Mouse (Mus musculus) hindbrain, embryonic 16.5 days (tissue): Measurements from ENCODE around the gene Nploc4. TPM values are rescaled to one million over a fixed set of nuclear protein-coding genes. Genes with fewer than 3 reads are reported as not detected.

Experiments used
- ATAC-seq: fragments of 200-750 bp; cut with Nextera tagmentation; 2 replicates; pipeline ENCODE4 v1.8.0; 2017; ENCODE audit warnings: moderate TSS enrichment, moderate library complexity
- H3K27ac ChIP-seq: fragments of 300-500 bp; sonication (generic); 2 replicates; pipeline ENCODE4 v1.5.1; 2014; ENCODE audit warnings: low read depth, mild to moderate bottlenecking, control low read depth, low read length, moderate library complexity
- H3K27me3 ChIP-seq: fragments of 300-500 bp; sonication (generic); replicated peaks from 2 replicates; pipeline ENCODE4 v1.6.1; 2014; ENCODE audit warnings: low read length; ENCODE audit not compliant: control insufficient read depth, insufficient read depth
- H3K36me3 ChIP-seq: fragments of 300-500 bp; sonication (generic); 2 replicates; pipeline ENCODE4 v1.6.1; 2014; ENCODE audit warnings: mild to moderate bottlenecking, low read length, moderate library complexity, mixed read lengths; ENCODE audit not compliant: control insufficient read depth, insufficient read depth
- H3K4me1 ChIP-seq: fragments of 300-500 bp; sonication (generic); 2 replicates; pipeline ENCODE4 v1.6.1; 2014; ENCODE audit warnings: low read depth, low read length; ENCODE audit not compliant: control insufficient read depth, insufficient read depth
- H3K4me2 ChIP-seq: fragments of 300-500 bp; sonication (generic); 2 replicates; pipeline ENCODE4 v1.6.1; 2014; ENCODE audit warnings: mild to moderate bottlenecking, low read length, control low read depth, moderate library complexity
- H3K4me3 ChIP-seq: fragments of 300-500 bp; sonication (generic); 2 replicates; pipeline ENCODE4 v1.5.1; 2014; ENCODE audit warnings: mild to moderate bottlenecking, low read length, control low read depth, moderate library complexity
- H3K9ac ChIP-seq: fragments of 300-500 bp; sonication (generic); 2 replicates; pipeline ENCODE4 v1.6.1; 2014; ENCODE audit warnings: low read depth, mild to moderate bottlenecking, control low read depth, low read length, moderate library complexity
- H3K9me3 ChIP-seq: fragments of 300-500 bp; sonication (generic); 2 replicates; pipeline ENCODE4 v1.6.1; 2014; ENCODE audit warnings: mild to moderate bottlenecking, low read length, moderate library complexity; ENCODE audit not compliant: control insufficient read depth
- whole genome bisulfite sequencing: fragments of 180-500 bp; shearing (Covaris S2); extraction: QIAGEN DNeasy Blood & Tissue Kit; methylation state at CpG from one replicate; pipeline ENCODE4 v1.1.7; 2014; 5-methylcytosine and 5-hydroxymethylcytosine counted together
- polyA plus RNA-seq: library from polyadenylated mRNA; unstranded; fragments of >200 nt; fragmentation: Nextera tagmentation; extraction: Ambion mirVana; gene quantifications from 2 replicates; pipeline ENCODE4 v1.2.1, GENCODE M21; 2015

Nploc4 gene
- polyA plus RNA-seq, 1 experiment from 2014 or later, result 28.7 TPM

GRCm38 (mm10) chr11:120464365-120464764 lies 26.9 kb upstream of the Nploc4 start:
- peaks cover 22% of the 10 kb centered on the region for H3K4me1 ChIP-seq
- 89% methylated on average over 5 of the region's 5 CpGs for WGBS

GRCm38 (mm10) chr11:120463536-120463935 lies 26.0 kb upstream of the Nploc4 start:
- peaks cover 8% of the 10 kb centered on the region; the same call in 1 of the 2 replicates for H3K36me3 ChIP-seq

More at GRCm38 (mm10) chr11:120464365-120464764, 26.9 kb upstream of the Nploc4 start:
- Histone ChIP-seq H3K9ac (no peak overlapping the region), H3K9me3 (no peaks in the 10 kb centered on the region), H3K27me3 (no peaks in the 10 kb centered on the region), H3K36me3 (peaks cover 8% of the 10 kb centered on the region; the same call in 1 of the 2 replicates), H3K27ac (no peak overlapping the region), H3K4me2 (no peak overlapping the region), H3K4me3 (no peak overlapping the region)
- ATAC-seq, result no peak

GRCm38 (mm10) chr11:120458847-120459597 lies 21.5 kb upstream of the Nploc4 start:
- peak overlapping the region; percentile 88 for H3K4me3 ChIP-seq
- H3K9me3 ChIP-seq, result no peaks in the 10 kb centered on the region
- peaks cover 18% of the 10 kb centered on the region for H3K4me1 ChIP-seq
- H3K36me3 ChIP-seq, result peaks cover 8% of the 10 kb centered on the region; the same call in 1 of the 2 replicates
- H3K4me2 ChIP-seq, result peak overlapping the region; percentile 93
- H3K27ac ChIP-seq, result no peak overlapping the region
- no peaks in the 10 kb centered on the region for H3K27me3 ChIP-seq
- 77% methylated on average over 6 of the region's 6 CpGs for WGBS
- no peak for ATAC-seq
- peak overlapping the region; percentile 98 for H3K9ac ChIP-seq

More at GRCm38 (mm10) chr11:120463536-120463935, 26.0 kb upstream of the Nploc4 start:
- Histone ChIP-seq H3K4me1 (peaks cover 26% of the 10 kb centered on the region), H3K27me3 (no peaks in the 10 kb centered on the region), H3K4me3 (no peak overlapping the region), H3K27ac (no peak overlapping the region), H3K4me2 (no peak overlapping the region), H3K9me3 (no peaks in the 10 kb centered on the region), H3K9ac (no peak overlapping the region)
- ATAC-seq, result no peak
- 86% methylated on average over 2 of the region's 2 CpGs for WGBS

GRCm38 (mm10) chr11:120457772-120458751 lies 20.6 kb upstream of the Nploc4 start, which contains the start of the genes Oxld1 and Ccdc137:
Oxld1 (minus strand) TSS chr11:120458068.
Ccdc137 (plus strand) TSS chr11:120458115.
- peak within 1 kb of the TSS; percentile 86 for H3K27ac ChIP-seq
- 5% methylated on average over 59 of the region's 62 CpGs for WGBS
- ATAC-seq, result peak; percentile 93

GRCm38 (mm10) chr11:120457370-120457769 lies 19.9 kb upstream of the Nploc4 start:
- H3K27me3 ChIP-seq, result no peaks in the 10 kb centered on the region
- H3K36me3 ChIP-seq, result peaks cover 8% of the 10 kb centered on the region; the same call in 1 of the 2 replicates
- H3K27ac ChIP-seq, result peak overlapping the region; percentile 86
- H3K4me1 ChIP-seq, result peaks cover 18% of the 10 kb centered on the region
- 35% methylated on average over 14 of the region's 14 CpGs for WGBS
- no peaks in the 10 kb centered on the region for H3K9me3 ChIP-seq
- peak overlapping the region; percentile 98 for H3K9ac ChIP-seq
- peak; percentile 5; the same call in 1 of the 2 replicates for ATAC-seq
- H3K4me2 ChIP-seq, result peak overlapping the region; percentile 93
- H3K4me3 ChIP-seq, result peak overlapping the region; percentile 88

More at GRCm38 (mm10) chr11:120457772-120458751, 20.6 kb upstream of the Nploc4 start, which contains the start of the genes Oxld1 and Ccdc137:
- Histone ChIP-seq H3K9me3 (no peaks in the 10 kb centered on the region), H3K4me2 (peak within 1 kb of the TSS; percentile 93), H3K4me3 (peak within 1 kb of the TSS; percentile 88), H3K4me1 (peaks cover 18% of the 10 kb centered on the region), H3K36me3 (peaks cover 8% of the 10 kb centered on the region; the same call in 1 of the 2 replicates), H3K27me3 (no peaks in the 10 kb centered on the region), H3K9ac (peak within 1 kb of the TSS; percentile 98)

GRCm38 (mm10) chr11:120455413-120455812 lies 17.9 kb upstream of the Nploc4 start:
- no peak overlapping the region for H3K4me3 ChIP-seq

GRCm38 (mm10) chr11:120454965-120455364 lies 17.5 kb upstream of the Nploc4 start:
- Histone ChIP-seq H3K4me2 (no peak overlapping the region), H3K9ac (no peak overlapping the region), H3K9me3 (no peaks in the 10 kb centered on the region), H3K27me3 (no peaks in the 10 kb centered on the region), H3K4me1 (peaks cover 18% of the 10 kb centered on the region), H3K27ac (no peak overlapping the region), H3K4me3 (no peak overlapping the region), H3K36me3 (peaks cover 3% of the 10 kb centered on the region; the same call in 1 of the 2 replicates)
- WGBS, result 95% methylated on average over 4 of the region's 4 CpGs
- no peak for ATAC-seq

More at GRCm38 (mm10) chr11:120455413-120455812, 17.9 kb upstream of the Nploc4 start:
- H3K27me3 ChIP-seq, result no peaks in the 10 kb centered on the region
- peaks cover 18% of the 10 kb centered on the region for H3K4me1 ChIP-seq
- no peak overlapping the region for H3K27ac ChIP-seq
- 93% methylated on average over 7 of the region's 7 CpGs for WGBS
- H3K4me2 ChIP-seq, result no peak overlapping the region
- H3K9ac ChIP-seq, result no peak overlapping the region
- peaks cover 4% of the 10 kb centered on the region; the same call in 1 of the 2 replicates for H3K36me3 ChIP-seq
- no peak for ATAC-seq
- H3K9me3 ChIP-seq, result no peaks in the 10 kb centered on the region

- no peak within 1 kb of the TSS for H3K4me3 ChIP-seq
- no peaks in the 10 kb centered on the region for H3K9me3 ChIP-seq
- H3K27me3 ChIP-seq, result no peaks in the 10 kb centered on the region
- no peak within 1 kb of the TSS for H3K4me2 ChIP-seq
- H3K27ac ChIP-seq, result no peak within 1 kb of the TSS
- WGBS, result 84% methylated on average over 4 of the region's 4 CpGs
- no peak within 1 kb of the TSS for H3K9ac ChIP-seq
- ATAC-seq, result no peak
- peaks cover 7% of the 10 kb centered on the region for H3K4me1 ChIP-seq
- no peaks in the 10 kb centered on the region for H3K36me3 ChIP-seq
Measured at GRCm38 (mm10) chr11:120453306-120453705, 15.8 kb upstream of the Nploc4 start, which contains the start of gene Pde6g. Pde6g (minus strand) TSS chr11:120453500.
